Mouse (Mus musculus) liver, adult 2 months (tissue): ENCODE data around the gene Brd2. TPM values are rescaled to one million over a fixed set of nuclear protein-coding genes. Genes with fewer than 3 reads are reported as not detected.

Experiments
- DNase-seq: peaks from one replicate; pipeline ENCODE4 v3.0.0-alpha.2; 2011; ENCODE audit warnings: low read depth, low spot score; ENCODE audit errors: extremely low read depth
- H3K27ac ChIP-seq: fragments of 200-500 bp; replicated peaks from 2 replicates; pipeline ENCODE4 v1.5.1; 2012; ENCODE audit warnings: low read depth, mild to moderate bottlenecking, control low read depth, inconsistent platforms, low read length; ENCODE audit not compliant: insufficient read depth
- H3K27me3 ChIP-seq: fragments of 200-500 bp; 2 replicates; pipeline ENCODE4 v1.6.1; 2012; ENCODE audit warnings: mild to moderate bottlenecking, moderate library complexity, low read length, inconsistent platforms; ENCODE audit not compliant: control insufficient read depth, insufficient read depth
- H3K36me3 ChIP-seq: fragments of 200-500 bp; 2 replicates; pipeline ENCODE4 v1.6.1; 2012; ENCODE audit warnings: low read length, inconsistent platforms; ENCODE audit not compliant: control insufficient read depth, insufficient read depth
- H3K4me1 ChIP-seq: fragments of 200-500 bp; 2 replicates; pipeline ENCODE4 v1.6.1; 2011; ENCODE audit warnings: low read length; ENCODE audit not compliant: control insufficient read depth, insufficient read depth
- H3K4me3 ChIP-seq: fragments of 200-500 bp; 2 replicates; pipeline ENCODE4 v1.5.1; 2011; ENCODE audit warnings: low read depth, mild to moderate bottlenecking, control low read depth, low read length, moderate library complexity; ENCODE audit not compliant: insufficient read depth
- H3K79me2 ChIP-seq: fragments of 200-500 bp; 2 replicates; pipeline ENCODE4 v1.6.1; 2012; ENCODE audit warnings: inconsistent platforms, mild to moderate bottlenecking, low read length, moderate library complexity; ENCODE audit not compliant: control insufficient read depth, insufficient read depth
- H3K9ac ChIP-seq: fragments of 200-500 bp; 2 replicates; pipeline ENCODE4 v1.6.1; 2012; ENCODE audit warnings: low read depth, mild to moderate bottlenecking, control low read depth, inconsistent platforms, low read length
- CTCF ChIP-seq: fragments of 200-500 bp; IDR thresholded peaks from 2 replicates; pipeline ENCODE4 v1.5.1; 2011; ENCODE audit warnings: low read depth, low read length, control low read depth
- POLR2A ChIP-seq: fragments of 200-500 bp; IDR thresholded peaks from 2 replicates; pipeline ENCODE4 v1.6.1; 2011; ENCODE audit warnings: low read length, control low read depth; ENCODE audit not compliant: insufficient read depth; ENCODE audit errors: extremely low read depth
- WGBS: fragments of 180-500 bp; shearing (Covaris S2); methylation state at CpG from one replicate; pipeline ENCODE4 v1.1.7; 2018; 5-methylcytosine and 5-hydroxymethylcytosine counted together
- polyA plus RNA-seq: library from polyadenylated mRNA; depleted of rRNA; stranded (reverse); fragments of >200 nt; gene quantifications from 2 replicates; pipeline ENCODE4 v1.2.3, GENCODE M21; 2012
- total RNA-seq: library from RNA; depleted of rRNA; stranded (reverse); fragments of >200 nt; gene quantifications from 2 replicates; pipeline ENCODE4 v1.2.3, GENCODE M21; 2014

Gene Brd2
- total and polyA plus RNA-seq, 2 experiments = 39.0 to 76.9 TPM

DNA sequence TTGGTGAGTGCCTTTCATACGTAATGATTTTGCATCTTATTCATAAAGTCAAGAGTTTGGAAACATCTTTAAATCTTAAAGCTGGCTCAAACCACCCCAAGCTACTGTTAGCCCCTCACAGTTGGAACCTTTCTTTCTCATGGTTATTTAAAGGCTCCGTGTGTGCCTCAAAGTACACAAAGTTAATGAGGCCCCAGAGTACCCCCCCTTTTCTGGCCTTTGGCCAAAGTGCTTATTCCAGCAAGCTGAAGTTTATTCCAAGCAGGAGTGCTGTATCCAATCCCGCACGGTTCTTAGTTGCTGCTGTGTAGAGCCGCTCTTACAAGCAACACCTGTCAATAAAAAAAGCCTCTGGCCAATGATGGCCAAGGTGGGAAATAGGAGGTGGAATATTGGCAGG is 22.9 kb downstream of the Brd2 start:
- Histone ChIP-seq H3K27me3 (no peaks in the 10 kb centered on the region), H3K9ac (no peak overlapping the region), H3K4me1 (peaks cover 5% of the 10 kb centered on the region; the same call in 1 of the 2 replicates), H3K4me3 (no peak overlapping the region), H3K36me3 (no peaks in the 10 kb centered on the region), H3K79me2 (no peaks in the 10 kb centered on the region), H3K27ac (no peak overlapping the region)
- TF ChIP-seq CTCF (no peak), POLR2A (no peak)
- no peak for DNase-seq
- 76% methylated on average over 5 of the region's 5 CpGs for WGBS

DNA sequence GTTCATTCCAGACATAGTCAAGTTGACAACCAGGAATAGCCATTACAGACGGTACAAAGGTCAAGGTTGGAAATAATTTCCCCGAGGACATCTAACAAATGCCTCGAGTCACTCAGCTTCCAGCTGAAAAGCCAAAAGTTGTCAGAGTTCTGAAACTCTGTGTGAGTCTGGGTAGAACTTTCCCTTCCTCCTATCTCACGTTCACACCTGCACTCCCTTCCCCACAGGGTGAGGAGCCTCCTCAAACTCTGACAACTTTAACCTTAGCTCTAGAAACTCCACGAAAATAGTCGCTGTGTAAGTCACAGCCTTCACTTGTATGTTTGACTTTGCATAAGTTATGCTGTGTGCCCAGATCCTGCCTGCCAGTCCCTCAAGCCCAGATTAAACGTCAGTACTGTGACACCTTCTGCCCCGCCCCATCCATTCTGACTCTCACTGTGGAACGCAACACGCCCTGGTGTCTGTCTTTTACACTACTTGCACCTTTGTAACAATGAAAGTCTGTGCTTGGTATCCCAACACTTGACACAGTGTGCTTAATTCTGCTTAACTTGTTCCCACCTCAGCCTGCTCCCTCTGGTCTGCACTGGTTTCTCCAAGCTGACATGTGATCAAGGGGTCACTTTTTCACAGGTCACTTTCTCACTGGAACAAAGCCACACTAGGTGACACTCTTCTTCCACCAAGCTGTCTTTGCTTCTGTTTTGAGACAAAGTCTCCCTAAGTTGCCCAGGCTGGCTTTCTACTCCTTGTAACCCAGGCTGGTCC is 23.5 kb downstream of the Brd2 start:
- H3K4me3 ChIP-seq = no peak overlapping the region
- no peaks in the 10 kb centered on the region for H3K36me3 ChIP-seq
- H3K27ac ChIP-seq = no peak overlapping the region
- H3K4me1 ChIP-seq = peaks cover 5% of the 10 kb centered on the region; the same call in 1 of the 2 replicates
- 47% methylated on average over 10 of the region's 10 CpGs for WGBS
- no peak for TF ChIP-seq POLR2A
- no peak for TF ChIP-seq CTCF
- H3K79me2 ChIP-seq = no peaks in the 10 kb centered on the region
- H3K9ac ChIP-seq = no peak overlapping the region
- DNase-seq = no peak
- H3K27me3 ChIP-seq = no peaks in the 10 kb centered on the region

DNA sequence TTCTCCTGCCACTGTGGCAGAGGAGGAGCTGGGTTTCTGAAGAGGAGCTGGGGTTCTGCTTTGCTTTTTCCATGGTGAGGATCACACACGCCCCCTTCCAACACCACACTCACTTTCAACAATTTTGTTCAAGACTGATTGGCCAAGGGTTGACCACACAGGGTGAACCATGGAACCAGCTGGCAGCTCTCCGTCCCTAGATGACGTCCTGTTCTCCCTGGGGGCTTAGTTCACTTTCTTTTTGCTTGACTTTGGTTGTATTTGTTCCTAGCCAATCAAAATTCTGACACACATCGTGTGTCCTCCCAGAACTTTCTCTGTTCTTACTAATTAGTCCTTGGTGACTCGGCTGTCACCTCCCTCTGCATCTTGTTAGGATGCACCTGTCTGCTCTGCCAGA is 25.2 kb downstream of the Brd2 start:
- no peak overlapping the region for H3K9ac ChIP-seq
- H3K4me1 ChIP-seq = peaks cover 3% of the 10 kb centered on the region; the same call in 1 of the 2 replicates
- TF ChIP-seq POLR2A (no peak), CTCF (no peak)
- H3K79me2 ChIP-seq = no peaks in the 10 kb centered on the region
- no peak overlapping the region for H3K27ac ChIP-seq
- H3K4me3 ChIP-seq = no peak overlapping the region
- no peak for DNase-seq
- no peaks in the 10 kb centered on the region for H3K36me3 ChIP-seq
- WGBS = 77% methylated on average over 5 of the region's 5 CpGs
- no peaks in the 10 kb centered on the region for H3K27me3 ChIP-seq

DNA sequence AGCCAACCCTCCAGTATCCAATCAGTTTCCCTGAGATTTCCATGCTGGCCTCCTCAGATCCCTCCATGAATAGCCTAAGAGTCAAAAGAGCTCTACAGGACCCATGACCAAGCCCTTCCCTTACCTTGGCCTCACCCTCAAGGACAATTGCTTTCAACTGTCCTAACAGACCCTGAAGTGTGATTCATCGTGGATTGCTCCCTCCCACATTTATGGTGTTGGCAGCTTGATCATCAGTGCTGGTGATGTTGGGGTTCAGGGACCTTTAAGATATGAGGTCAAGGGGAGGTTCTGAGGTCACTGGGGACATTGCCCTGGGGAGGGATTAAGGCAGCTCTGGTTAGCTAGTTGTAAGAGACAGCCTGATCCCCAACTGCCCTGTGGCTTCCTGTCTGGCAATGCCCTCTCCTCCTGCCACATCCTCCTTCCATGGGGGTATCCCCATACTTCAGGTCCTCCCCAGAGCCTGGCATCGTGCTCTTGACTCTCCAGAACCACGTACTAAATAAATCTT is 25.9 kb downstream of the Brd2 start:
- no peaks in the 10 kb centered on the region for H3K79me2 ChIP-seq
- H3K4me3 ChIP-seq = no peak overlapping the region
- H3K36me3 ChIP-seq = no peaks in the 10 kb centered on the region
- no peak overlapping the region for H3K9ac ChIP-seq
- TF ChIP-seq POLR2A (no peak), CTCF (no peak)
- no peaks in the 10 kb centered on the region for H3K27me3 ChIP-seq
- no peak for DNase-seq
- peaks cover under 1% of the 10 kb centered on the region; the same call in 1 of the 2 replicates for H3K4me1 ChIP-seq
- no peak overlapping the region for H3K27ac ChIP-seq
- 53% methylated on average over 3 of the region's 3 CpGs for whole genome bisulfite sequencing

DNA sequence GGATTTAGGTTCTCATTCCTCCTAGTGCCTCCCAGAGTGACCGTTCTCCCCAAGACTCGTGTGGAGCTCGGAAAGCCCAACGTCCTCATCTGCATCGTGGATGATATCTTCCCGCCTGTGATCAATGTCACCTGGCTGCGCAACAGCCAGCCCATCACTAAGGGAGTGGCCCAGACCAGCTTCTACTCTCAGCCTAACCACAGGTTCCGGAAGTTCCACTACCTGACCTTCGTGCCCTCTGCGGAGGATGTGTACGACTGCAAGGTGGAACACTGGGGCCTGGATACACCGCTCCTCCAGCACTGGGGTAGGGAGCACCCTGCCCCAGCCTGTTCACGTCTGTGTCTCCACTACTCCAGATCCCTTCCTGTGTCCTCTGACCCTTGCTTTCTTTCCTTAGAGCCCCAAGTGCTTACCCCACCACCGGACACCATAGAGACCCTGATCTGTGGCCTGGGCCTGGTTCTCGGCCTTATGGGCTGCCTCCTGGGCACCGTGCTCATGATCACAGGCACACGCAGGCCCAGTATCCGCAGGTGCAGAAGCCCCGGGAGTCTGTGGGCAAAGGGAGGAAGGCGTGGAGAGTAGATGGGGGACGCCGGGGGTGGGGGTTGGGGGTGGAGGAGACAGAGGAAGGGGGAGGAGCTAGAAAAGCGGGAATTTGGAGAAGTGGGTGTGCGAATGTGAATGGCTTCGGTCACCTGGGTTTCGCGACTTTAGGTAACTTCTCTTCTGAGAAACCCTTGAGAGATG is 28.0 kb downstream of the Brd2 start:
- Histone ChIP-seq H3K4me3 (no peak overlapping the region), H3K36me3 (no peaks in the 10 kb centered on the region), H3K4me1 (no peaks in the 10 kb centered on the region), H3K27ac (no peak overlapping the region), H3K27me3 (no peaks in the 10 kb centered on the region), H3K79me2 (no peaks in the 10 kb centered on the region), H3K9ac (no peak overlapping the region)
- TF ChIP-seq POLR2A (no peak), CTCF (no peak)
- DNase-seq = no peak
- 77% methylated on average over 27 of the region's 27 CpGs for WGBS
